Mouse (Mus musculus): ENCODE measurements around the gene Rxra. TPM values are rescaled to one million over a fixed set of nuclear protein-coding genes. Genes with fewer than 3 reads are reported as not detected.

Rxra gene
- polyA plus RNA-seq, 2 experiments from 2014 or later: 7.7 to 11.7 TPM

DNA sequence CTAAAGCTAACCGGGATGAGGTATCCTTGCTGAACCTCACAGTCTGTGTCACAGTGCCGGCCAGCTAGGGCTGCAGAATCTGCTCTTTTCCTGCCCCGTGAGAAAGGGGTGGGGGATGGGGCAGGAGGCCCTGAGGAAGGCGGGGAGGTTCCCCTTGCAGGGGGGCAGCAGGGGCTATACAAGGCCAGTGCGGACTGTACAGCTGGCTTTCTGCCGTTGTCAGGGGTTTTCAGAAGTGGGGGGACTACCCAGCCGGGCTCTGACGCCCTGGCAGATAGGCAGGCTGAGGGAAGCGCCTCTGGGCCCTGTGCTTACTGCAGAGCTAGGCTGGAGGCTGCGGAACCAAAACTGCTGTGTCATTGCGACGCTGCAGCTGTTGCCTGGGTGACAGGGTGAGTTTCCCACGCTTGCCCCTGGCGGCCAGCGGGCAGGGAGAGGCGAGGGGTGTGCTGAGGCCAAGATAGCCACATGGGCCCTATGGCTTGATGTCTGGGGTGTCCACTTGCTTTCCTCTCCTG lies 63.9 kb downstream of the Rxra start:
- no peak for ATAC-seq

DNA sequence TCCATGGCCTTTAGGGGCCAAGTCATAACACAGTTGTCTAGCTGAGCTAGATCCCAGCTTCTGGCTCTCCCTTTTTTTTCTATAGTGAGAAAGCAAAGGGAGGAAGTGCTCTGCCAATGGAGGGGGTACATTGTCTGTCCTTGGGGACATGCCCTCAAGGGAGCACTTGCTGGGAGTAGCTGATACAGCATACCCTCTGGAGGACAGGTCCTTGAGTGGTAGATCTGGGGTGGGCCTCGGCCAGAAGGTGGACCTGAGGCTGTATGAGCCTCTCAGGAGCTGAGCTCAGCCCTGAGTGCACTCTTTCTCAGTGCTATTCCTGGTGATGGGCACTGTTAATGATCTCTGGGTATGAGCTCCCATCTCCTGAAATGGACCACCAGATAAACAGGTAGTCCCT lies 66.9 kb downstream of the Rxra start:
- no peak for ATAC-seq

DNA sequence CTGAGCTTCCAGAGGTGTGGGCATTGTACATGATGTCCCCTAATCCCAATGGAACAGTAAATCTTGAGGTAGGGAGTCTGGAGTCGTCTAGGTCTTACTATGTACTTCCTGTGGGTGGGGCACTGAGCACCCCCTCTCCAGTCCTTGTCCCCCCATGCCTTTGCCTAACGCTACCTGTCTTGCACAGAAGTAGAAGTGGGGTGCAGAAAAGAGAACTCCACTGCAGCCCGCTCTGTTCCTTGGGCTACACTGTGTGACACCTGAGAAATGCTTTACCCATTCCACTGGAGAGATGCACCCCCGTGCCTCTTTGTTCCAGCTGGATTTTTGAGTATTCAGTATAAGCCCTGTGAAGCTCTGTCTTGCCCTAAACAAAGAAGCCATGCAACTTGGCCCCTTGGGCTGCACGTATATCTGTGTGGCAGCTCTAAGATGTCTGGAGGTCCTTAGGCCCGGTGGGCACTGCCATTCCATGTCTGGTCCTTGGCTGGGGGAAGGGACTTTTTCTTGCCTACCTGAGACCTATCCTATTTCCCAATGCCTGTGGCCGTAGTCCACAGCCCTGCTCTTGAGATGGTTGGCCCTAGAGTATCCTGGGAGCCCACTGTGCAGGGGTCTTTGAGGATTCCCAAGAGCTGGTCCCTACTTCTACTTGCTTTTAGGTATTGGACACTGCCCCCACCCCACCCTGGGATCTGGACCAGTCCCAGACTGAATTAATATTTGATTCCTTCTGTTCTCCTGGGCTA lies 67.8 kb downstream of the Rxra start:
- ATAC-seq: no peak

DNA sequence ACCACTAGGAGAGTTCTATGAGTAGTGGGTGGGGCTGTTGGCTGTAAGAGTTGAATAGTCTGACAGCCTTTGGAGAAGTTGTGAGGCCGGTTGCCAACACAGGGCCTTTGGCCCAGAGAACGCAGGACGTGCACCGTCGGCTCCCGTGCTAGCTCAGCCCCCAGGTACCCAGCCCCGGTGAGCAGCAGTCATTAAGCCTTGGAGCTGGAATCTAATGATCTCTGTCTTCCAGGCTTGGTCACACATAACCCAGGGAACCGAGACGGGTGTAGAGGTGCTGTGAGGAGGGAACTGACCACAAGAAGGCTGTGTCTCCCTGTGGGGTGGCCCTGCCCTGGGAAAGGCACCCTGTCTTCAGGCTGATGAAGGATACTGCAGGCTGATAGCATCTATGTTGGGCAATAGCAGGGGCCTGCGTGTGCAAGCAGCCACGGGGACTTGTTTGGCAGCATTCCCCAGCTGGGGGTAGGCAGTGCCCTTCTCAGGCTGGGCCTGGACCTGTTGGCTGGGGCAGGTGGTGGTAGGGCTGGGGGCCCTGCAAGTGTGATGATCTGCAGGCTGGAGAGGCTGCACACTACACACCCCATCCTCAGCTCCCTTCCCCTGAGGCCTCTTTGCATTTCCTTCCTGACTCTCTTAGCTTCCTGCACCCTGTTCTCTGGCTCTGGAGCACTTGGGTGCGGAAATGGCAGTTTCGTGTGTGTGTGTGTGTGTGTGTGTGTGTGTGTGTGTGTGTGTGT lies 68.5 kb downstream of the Rxra start:
- peak; percentile 68 for ATAC-seq

DNA sequence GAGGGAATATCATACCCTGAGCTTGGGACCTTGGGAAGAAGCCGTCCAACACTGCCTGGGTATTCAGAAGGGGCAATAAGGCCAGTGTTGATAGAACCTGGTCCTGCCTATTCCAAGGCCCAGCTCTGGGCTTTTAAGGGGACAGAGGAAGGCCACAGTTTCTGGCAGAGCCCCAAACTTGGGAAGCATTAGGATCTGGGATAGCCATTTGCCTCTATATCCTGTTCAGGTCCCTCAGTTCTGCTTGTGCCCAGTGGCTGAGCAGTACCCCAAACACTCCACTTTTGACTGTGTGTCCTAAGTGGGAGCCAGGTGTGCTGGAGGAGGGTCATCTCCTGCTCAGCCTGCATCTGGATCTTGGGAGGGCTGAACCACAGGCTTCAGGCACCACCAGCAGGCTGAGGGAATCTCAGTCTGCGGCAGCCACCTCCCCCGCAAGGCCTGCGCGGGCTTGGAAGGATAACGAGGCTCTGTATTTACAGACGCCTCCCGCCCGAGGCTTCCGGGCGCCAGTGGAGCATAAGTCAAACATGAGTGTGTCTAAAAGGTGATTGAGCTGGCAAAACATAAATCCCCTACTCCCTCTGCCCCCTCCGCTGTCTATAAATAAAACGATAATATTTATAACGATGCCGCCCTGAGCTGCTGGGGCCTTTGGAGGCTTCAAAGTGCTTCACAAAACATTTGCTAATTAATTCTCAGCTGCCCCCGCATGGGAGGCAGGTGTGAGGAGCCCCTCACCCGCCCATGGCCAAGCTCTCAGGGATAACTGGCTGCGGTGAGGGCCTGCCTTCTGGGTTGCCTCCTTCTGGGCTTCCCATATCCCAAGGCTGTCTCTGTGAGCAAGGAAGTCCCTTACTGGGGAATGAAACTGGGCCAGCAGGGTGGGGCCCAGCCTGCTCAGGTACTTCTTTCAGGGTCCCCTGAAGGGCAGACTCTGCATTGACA lies 69.7 kb downstream of the Rxra start:
- ATAC-seq: no peak

DNA sequence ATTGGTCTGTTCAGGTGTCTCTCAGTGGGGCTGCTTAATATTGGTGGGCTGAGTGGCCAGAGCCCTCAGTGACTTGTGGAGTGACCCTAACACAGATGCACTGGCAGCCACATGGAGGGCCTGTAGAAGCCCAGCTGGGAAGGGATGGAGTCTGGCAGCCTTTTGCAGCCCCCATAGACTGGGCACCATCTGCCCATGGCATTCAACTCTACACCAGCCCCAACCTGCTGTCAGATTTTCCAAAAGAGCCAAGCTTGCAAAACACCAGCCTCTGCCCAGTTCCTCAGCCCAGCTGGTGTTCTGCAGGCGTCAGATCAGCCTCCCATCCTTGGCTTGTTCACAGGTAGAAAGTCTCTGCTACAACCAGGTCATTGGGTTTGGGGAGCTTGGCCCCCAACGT lies 70.6 kb downstream of the Rxra start:
- no peak for ATAC-seq

DNA sequence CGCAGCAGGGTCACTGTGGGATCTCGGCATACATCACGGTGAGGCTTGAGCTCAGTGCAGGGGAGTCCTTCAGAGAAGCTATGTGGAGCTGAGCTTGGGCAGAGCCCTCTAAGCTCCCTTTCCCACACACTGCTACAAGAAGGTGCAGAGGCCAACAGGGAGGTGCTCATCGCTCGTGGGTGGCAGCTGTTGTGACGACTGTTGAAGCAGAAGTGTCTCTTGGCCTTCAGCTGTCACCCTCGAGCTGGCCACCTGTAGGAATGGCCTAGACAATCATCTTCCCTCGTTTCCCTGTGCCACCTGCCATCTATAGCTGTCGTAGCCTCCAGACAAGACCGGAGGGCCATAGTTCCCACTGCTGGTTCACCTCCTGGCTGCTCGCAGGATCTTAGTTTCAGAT lies 72.7 kb downstream of the Rxra start:
- ATAC-seq: no peak

DNA sequence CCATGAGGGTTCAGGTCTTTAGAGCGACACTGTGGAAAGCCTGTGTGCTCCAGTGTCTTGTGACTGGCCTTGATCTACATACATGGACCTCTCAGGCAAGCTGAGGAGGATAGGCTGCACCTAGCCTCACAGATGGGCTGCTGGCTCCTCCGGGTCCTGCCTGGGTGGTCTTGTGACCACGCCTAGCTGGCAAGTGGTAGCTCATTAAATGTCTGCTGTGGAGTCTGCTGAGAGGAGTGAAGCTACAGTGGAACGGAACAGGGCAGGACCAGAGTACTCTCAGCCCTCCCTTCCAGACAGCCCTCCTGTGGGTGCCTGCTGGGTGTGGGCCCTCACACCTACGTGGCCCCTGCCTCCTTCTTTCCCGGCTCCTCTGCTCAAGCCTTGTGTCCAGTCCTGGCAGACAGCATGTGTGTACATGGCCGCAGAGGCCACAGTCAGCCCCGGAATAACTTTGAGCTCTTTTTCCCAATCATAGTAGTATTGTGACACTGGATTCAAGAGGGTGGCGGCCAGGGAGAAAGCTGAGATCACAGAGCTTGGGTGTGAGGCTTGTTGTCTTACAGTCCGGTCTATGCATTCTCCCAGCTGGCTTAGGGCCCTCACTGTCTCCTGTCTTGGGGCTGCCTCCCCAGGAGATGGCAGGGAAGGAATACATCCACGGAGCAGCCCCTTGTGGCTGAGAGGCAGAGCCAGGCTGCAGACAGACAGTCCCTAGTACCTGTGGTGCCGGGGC lies 74.3 kb downstream of the Rxra start:
- no peak for ATAC-seq

DNA sequence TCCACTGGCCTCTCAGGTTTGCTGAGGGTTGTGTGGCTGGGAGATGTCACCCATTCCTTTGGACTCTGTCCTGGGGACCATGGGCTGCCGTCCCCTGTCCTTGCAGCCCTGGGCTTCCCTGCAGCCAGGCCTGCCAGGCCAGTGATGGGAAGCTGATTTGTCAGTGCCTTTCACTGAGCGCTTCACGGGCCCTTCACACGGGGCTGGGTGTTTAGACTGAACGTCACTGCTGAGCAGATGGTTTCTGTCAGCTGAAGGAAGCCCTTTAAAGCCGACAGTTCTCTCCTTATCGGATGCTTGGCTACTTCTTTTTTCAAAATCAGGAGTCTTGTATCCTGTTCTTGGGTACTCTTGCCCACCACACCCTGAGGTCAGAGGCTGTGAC lies 74.9 kb downstream of the Rxra start:
- no peak for ATAC-seq

DNA sequence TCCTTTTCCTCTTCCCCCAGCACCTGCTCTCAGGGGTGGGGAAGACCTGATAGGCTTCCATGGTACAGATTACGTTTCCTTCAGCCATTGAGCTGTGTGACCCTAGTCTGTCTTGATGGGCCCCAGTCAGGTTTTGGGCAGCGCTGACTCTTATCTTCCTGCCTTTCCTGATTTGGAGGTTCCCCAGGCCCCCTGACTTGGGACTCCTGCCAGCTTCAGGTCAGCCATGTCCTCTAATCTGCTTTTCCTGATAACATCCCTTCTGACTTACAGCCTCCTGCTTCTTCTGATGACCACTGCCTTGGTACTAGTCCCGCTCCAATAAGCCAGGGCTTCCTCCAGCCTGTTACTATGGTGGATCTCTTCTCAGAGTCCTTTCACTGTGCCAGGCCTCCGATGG lies 75.6 kb downstream of the Rxra start:
- ATAC-seq: no peak

DNA sequence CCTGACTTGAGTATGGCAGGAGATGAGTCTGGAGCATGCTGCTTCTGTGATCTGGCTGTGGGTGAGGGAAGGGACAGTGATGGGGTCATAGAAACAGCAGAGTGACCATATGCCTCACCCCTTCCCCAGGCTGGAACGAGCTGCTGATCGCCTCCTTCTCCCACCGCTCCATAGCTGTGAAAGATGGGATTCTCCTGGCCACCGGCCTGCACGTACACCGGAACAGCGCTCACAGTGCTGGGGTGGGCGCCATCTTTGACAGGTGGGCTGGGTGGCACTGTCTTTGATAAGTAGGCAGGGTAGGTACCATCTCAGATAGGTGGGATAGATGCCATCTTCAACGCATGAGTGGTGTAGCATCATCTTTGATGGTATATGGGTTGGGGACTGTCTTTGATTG lies 77.9 kb downstream of the Rxra start:
- ATAC-seq: no peak

DNA sequence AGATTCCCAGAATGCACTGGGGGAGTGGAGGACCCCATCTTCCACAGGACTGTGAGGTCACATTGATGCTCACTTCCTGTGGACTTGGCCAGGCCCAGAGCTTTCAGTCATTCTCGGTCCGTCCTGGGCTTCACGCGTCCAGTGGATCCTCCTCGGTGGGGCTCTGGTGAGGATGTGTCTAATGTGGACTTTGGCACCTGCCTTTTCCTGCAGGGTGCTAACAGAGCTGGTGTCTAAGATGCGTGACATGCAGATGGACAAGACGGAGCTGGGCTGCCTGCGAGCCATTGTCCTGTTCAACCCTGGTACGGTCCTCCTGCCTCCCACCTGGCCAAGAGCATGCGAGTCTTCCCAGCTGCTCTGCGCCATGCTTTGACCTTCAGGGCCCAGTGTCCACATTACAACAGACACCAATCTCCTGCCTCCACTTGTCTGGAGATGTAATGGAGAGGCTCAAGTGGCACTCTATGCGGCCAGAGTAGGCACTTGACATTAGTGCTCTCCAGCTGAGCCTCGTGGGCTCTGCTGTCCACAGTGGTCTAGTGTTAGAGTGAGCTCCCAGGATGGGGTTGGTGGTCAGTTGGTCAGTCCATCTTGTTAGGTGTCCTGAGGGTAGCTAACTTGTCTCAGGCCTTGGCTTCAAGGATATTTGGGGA lies 79.9 kb downstream of the Rxra start:
- no peak for ATAC-seq

DNA sequence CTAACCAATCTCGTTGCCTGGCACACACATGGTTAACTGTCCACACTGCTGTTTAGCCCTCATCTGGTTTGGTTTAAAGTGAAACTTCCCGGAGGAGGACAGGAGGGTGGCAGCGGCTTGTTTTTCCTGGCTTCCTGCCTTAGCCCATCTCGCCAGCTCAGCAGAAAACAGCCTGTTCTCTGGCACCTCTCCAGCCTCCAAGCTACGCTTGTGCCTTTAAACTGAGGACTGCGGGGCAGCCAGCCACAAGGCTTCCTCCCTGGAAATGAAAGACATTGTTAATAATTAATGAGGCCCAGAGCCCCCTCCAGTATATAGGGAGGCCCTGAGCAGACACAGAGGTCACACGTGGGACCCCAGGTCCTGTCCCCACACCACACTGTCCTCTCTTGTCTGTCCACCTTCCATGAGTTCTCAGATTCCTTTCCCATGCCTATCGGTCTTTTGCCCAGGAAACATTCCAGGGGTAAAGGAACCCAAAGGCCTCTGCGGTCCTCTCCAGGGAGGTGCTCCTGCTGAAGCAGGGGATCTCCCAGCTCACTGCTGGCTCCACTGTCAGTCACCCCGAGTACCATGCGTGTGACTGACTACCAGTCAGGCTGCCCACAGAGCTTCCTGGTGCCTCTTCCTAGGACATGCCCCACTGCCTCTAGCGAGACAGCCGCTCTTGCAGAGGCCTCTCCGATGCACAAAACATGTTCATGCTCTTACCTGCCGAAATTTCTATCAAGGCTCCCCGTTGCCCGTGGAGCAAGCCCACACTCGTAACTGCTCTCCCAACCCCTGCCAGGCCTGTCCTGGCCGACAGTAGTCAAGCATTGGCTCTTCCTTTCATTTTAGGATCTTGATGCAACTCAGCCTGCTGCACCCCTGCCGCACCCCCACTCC lies 82.4 kb downstream of the Rxra start:
- ATAC-seq: no peak

DNA sequence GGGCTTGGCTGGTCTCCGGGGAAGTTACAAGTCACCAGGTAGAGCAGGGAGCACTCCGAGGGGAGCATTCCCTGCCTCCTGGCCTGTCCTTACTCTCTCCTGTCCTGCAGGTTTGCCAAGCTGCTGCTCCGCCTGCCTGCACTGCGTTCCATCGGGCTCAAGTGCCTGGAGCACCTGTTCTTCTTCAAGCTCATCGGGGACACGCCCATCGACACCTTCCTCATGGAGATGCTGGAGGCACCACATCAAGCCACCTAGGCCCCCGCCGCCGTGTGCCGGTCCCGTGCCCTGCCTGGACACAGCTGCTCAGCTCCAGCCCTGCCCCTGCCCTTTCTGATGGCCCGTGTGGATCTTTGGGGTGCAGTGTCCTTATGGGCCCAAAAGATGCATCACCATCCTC lies 83.2 kb downstream of the Rxra start:
- ATAC-seq: no peak

DNA sequence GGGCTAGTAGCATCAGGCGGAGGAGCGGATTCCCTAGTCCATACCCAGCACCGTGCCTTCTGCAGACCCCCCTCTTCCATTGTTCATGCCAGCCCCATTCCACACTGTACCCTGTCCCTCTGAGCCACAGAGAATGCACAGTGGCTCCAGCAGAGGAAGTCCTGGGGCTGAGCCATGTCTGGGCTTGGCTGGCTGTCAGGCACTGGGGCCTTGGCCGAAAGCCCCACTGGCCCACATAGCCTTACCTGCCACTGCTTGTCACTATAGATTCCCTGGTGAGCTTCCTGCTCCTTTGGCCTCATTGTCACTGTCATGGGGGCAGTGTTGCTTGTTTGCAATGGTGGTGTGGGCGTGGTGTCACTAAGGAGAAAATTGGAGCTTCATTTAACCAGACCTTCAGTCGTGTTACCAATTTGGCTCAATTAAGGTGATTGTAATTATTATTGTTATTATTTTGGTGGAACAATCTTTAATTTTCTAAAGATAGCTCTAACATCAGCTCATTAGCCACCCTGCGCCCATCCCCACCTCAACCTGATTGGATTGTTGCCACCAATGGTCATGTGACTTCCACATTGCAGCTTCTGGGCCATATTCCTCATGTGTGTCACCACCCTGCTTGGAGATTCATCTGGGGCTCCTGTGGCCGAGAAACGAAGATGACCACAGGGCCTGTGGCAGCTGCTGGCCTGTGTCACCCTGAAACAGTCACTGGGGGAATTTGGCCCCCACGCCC lies 85.2 kb downstream of the Rxra start:
- no peak for ATAC-seq

DNA sequence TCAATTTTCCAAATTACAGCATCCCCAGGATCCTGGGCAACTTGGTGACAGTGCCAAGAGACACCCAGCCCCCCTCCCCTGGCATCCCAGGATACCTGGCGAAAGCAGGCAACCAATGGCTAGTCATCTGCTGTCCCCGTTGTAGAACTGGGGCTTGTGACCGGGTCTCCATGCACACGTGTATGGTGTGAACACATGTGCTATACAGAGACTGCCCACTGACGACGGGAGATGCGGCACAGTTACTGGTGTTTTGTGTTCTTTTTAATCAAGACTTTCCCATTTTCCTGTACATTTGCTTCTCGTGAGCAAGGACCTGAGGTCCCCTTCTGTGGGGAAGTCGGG lies 85.7 kb downstream of the Rxra start:
- ATAC-seq: no peak

DNA sequence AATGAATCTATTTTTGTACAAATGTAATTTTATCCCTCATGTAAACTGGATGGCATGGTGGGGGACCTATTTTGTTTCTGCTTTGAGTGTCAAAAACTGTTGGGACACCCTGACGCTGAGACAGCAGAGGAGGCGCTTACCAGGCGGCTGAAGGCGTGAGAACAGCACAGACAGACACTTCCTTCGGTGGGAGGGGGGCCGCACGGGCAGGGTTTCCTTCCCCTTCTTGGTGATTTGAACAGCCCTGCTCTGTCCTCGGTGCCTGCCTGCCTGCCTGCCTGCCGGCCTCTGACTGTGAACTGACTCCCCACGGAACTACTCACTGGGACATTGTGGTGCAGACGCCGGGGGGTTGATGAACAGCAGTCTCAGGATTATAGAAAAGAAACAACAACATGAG lies 86.3 kb downstream of the Rxra start:
- ATAC-seq: no peak

DNA sequence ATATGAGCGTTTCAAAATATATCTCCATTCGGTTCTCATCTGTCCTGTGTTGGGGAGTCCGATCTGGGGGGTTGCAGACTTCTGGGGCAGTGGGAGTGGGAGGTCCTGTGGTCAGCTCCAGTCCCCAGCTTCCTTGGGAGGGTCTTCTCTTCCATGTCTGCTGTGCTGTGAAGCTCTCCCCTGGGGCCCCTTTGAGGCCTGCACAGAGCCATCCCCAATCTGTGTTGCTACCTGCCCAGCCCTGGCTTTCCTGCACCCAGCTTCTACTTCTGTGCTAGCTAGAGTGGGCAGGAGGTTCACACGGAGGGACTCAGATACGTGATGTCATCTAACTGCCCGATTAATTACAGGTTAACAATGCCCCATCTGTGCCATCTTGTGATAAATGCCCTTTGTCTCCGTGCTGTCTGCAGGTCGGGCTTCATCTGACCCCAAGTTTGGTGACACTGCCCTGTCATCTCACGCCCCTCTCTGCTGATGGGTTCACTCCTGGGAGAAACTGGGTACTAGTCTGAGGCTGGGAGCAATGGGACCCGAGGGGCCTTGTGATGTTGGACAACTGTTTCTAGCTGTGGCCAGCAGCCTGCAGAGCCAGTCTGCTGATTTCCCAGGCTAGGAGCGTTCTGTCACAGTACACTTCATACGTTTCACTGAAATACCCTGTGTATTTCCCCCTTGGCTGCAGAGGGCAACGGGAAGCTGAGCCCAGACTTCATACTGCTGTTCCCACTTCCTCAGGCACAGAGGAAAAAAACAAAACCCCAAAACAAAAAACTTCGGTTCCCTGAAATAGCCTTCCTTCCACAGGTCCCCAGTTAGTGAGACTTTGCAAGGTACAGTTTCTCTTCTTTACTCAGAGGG lies 86.9 kb downstream of the Rxra start:
- ATAC-seq: no peak

Measured in activated CD4-positive, CD25-positive, alpha-beta regulatory T cell, adult 4 months (primary cell).